Mouse (Mus musculus) T-helper 17 cell (primary cell): ENCODE data around the gene Fam206a.

ENCODE experiments used
- in situ Hi-C, 2 experiments: fragments of 300-600 bp; cut with MboI, MseI; formaldehyde crosslinking; loops; 1 replicate in 1 of 2; 2 replicates in 1 of 2; pipeline ENCODE4 v1.15.1; 2025; ENCODE audit warnings: high pct_unique_total_duplicates in 2 of 2

The Fam206a gene

DNA sequence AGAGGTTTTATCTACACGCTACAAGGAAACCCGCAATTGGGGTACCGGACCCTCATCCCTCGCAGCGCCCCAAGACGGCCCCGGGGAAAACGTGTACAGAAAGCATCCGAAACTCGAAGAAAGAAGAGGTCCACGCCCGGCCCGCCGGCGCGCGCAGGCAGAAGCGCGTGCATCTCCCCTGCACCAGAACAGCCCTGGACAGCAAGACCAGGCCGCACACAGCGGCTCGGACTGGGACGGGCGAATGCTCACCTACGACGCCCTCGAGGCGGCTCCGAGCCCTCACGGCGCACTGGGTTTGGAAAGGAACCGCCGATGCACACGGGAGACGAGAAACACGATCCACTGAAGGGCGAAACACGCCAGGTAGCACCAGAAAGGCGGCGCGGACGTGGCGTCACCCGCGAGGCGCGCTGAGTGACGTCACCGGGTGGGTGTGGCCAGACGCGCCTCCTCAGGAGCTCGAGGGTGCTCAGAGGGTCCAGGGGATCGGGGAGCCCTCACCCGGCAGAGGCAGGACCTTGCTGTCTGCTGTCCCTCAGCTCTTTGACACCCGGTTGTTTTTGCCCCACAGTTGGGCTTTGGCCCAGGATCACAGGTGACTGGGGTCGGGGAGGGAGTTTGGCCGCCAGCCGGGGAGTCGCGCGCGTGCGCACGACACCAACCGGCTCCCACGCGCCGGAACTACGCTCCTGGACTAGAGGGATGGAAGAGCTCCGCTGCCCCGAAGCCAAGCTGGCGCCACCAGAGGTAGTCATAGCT, at the start of gene Fam206a, which contains the start of gene Elp1:
TSS of gene Fam206a (plus strand) at position 439 of the 762 bp plus-strand sequence.
TSS of gene Elp1 (minus strand) at position 425 of the 762 bp plus-strand sequence.
- in situ Hi-C loops, result no loop called here

DNA sequence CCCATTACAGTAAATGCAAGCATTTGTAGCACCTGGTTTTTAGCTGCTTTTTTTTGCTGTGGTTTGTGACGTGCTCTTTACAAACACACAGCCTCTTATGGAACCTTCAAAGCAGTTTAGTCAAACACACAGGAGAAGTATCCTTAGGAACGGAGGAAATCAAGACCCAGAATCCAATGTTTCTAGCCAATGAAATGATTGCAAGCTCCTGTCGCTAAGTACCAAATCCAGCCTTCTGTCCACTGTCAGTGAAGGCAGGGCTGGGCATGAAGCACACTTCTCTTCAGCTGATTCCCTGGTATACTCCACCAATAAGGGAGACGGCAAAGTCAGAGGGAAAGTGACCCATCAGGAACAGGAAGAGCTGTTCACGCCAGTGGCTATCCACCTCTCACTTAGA, 46.1 kb upstream of the Fam206a start:
- in situ Hi-C loops, result no loop called here

DNA sequence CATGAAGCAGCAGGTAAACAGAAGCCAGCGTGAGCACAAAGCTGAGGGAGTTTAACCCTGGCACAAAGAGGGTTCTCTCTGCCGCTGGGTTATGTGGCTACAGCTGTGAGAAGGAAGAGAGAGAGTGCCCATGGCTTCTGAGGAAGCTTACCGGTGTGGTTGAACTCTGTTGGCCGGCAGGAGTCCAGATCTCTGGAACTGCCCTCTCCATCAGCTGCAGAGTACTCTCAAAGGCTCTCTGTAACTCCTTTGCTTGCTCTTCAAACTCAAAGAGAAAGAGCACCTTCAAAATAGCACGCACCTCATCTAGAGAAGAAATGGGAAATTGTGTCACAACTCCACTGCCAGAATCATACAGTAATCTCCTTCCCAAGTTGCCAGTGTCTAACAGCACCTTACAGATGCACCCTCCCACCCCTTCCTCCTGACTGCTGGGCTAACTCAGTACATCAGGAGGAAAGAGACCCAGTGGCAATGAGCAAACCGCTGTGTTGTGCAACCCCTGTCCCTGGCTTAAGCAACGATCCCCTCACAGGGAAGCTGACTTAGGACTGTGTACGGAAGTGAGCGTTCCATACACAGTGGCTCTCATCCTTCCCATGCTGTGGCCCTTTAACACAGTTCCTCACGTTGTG, 45.1 kb upstream of the Fam206a start:
- in situ Hi-C loops, result no loop called here

DNA sequence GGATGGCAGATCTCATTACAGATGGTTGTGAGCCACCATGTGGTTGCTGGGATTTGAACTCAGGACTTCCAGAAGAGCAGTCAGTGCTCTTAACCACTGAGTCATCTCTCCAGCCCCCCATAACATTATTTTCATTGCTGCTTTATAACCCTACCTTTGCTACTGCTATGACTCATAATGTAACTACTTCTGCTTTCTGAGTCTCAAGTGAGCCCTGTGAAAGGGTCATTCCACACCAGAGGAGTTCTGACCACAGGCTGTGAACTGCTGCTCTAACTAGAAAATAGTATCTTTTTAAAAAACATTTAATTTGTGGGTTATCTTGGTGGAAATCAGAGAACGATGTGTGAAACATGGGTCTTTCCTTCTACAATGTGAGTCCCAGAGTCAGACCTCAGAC, 44.5 kb upstream of the Fam206a start:
- in situ Hi-C loops, result no loop called here

DNA sequence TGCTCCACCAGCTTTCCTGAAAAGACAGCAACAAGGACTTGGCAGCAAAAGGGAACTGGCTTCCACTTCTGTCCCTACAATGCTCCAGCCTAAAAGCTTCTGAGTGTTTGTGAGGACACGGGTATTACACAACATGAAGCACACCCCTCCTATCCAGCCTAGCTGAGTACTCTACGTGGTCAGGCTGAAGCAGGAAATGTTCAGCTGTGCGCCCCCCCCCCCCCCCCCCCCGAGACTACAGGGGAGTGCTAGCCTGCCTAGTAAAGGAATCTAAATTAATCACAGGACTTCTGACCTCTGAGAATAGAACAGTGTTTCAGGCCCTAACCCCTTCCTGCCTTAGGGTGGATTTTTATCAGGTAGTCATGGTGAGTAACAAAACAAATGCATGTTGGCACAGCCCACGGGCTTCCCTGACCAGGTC, 34.3 kb upstream of the Fam206a start:
- in situ Hi-C loops, result no loop called here

DNA sequence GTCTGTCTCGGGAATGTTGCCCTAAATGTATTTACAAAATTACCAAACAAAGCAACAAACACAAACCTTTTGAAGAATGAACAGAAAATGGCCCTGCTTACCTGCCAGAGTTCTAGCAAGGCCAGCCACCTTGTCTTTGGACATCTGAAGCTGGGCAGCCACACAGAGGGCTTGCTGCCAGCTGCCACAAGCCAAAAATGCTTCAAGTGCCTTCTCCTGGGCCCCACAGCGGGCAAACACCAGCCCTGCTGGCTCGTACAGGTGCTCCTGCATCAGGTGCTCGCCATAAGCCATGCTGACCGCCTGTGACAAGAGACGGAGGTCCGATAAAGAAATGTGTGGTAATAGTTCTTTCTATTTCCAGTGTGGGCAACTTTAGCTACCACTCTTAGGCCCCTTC, 33.2 kb upstream of the Fam206a start:
- in situ Hi-C loops, result no loop called here

DNA sequence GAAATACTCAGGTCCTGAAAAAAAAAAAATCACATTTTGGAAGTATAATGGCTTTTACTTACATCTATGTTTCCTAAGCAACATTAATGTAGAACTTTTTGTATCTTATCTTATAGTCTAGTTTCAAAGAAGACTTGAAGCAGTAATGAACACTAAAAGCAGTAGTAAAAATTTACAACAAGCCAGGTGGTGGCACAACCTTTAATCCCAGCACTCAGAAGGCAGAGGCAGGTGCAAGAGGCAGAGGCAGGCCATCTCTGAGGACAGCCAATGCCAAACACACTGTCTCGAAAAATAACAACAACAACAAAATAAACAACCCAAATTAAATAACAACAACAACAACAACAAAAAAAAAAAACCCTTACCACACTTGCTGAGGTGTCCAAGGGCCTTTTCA, 31.1 kb upstream of the Fam206a start:
- in situ Hi-C loops, result no loop called here

DNA sequence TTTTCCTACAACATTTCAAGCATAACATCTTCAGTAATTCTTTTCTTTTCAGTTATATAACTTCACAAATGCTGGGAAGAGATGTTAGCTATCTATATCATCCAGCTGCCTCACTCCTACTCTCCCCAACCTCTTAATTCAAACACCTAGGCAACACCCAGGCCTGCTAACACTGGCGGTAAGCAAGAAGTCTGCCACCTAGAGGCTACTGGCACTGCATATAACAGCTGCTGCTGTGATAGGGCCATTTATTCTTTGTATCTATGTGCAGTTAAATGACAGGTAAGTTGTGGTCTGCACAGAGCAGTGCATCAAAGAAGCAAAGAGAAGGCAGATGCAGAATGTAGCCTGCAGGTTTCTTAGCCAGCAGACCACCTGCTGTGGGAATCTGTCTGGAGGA, 10.8 kb upstream of the Fam206a start:
- in situ Hi-C loops, result loop anchor here in 1 of 2 experiments (10.0 kb wide), 1 partner anchor 1427 kb away; no protein-coding TSS in a partner anchor

DNA sequence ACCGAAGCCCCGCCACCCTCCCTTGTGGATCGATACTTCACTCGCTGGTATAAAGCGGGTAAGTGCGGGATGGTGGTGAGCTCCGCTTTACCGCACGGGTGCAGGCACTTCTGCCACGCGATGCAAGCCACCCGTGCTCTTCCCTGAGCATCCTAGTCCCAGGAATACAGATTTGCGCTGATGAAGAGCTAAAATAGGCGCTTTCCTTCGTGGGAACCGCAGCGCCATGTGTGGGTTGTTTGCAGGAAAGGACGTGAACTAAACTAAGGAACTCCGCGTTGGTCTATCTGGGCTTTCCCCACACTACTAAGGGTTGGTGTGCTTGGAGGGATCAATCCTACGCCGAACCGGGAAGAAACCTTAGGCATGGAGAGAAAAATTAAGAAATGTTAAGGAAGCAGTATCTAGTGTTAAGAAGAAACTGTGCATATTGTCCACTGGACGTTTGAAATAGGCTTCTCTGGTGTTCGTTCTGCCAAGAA, 565 bp downstream of the Fam206a start:
- in situ Hi-C loops, result no loop called here

DNA sequence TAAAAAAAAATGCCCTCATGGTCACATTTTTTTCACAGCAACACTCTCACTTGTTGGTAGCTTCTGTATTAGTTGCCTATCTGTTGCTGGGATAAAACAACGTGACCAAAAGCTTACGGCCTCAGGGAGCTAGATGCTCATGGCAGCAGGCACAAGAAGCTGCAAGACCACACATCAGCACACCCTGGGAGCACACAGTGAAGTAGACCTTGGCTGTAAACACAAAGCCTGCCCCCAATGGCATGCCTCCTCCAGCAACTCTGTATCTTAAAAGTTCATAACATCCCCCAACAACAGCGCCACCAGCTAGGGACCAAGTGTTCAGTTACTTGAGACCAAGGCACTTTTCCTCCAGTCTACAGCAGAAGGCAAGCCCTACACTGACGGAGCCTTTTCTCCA, 6.9 kb downstream of the Fam206a start:
- in situ Hi-C loops, result no loop called here

DNA sequence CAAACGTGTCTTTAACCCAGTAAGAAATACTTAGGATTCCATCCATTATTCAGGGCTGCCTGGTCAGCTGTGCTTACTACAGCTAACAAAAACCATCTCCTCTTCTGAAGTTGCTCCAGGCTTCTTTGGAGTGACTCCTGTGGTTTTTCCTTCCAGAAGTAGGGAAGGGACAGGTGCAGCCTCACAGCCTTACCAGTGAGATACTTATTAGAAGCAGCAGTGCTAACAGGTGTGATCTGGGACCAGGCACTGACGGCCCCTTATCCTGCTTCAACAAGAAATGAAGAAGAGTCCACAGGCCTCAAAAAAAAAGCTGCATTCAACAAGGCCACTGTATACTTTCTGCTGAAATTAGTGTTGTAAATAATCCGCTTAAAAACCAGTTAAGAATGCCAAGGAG, 9.5 kb downstream of the Fam206a start:
- in situ Hi-C loops, result no loop called here

DNA sequence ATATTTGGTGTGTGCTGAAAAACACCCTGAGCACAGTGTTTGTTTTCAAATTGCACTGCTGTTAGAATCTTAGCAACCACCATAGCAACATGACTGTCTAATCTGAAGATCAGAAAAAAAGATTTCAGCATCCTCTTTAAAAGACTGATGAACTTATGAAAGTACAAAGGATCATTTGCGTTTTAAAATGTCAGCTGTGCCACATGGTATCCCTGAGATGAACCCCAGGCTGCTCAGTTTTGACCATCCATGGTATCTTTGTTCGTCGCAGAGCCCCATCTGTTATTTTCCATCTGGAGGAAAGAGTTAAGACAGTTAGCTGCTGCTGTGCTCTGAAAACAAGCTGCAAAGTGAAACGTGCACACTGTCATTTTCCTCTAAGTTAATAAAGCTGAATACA, 10.0 kb downstream of the Fam206a start:
- in situ Hi-C loops, result no loop called here

DNA sequence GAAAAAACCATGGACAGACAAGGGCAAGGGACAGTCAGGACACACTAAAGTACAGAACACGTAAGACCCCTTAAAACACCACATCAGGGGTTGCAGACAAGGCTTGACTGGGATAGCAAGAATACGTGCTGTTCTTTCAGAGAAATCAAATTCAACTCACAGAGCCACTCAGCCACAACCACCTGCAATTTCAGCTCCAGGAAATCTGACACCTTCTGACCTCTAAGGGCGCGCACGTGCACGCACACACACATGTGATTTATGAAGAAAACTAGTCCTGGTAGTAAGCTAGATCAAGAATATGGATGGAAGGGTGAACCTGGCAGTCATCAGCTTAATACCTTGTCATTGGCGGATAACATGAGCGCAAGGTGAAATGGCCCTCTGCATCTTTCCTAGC, 13.0 kb downstream of the Fam206a start:
- in situ Hi-C loops, result no loop called here

DNA sequence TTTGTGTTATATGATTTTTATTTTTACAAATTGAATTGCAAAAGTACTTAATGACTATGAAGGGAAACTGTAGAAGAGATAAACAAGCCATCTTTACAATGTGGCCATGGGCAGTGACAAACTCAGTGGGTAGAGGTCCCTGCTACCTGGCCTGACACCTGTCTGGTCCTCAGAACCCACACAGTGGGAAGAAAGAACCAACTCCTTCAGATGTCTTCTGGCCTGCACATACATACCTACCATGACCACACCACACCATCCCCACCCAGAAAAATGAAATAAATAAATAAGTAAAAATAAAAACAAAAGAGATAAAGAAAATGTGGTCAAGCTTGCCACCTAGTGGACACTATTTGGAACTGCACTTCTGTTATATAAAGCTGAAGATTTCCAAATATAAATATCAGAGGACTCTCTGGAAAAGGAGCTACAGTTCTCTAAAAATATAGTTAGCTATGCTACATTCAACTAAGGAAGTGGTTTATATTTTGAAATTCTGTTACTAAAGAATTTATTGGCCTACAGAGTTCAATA, 17.9 kb downstream of the Fam206a start:
- in situ Hi-C loops, result loop anchor here in 1 of 2 experiments (10.0 kb wide), 1 partner anchor 965 kb away; no protein-coding TSS in a partner anchor

DNA sequence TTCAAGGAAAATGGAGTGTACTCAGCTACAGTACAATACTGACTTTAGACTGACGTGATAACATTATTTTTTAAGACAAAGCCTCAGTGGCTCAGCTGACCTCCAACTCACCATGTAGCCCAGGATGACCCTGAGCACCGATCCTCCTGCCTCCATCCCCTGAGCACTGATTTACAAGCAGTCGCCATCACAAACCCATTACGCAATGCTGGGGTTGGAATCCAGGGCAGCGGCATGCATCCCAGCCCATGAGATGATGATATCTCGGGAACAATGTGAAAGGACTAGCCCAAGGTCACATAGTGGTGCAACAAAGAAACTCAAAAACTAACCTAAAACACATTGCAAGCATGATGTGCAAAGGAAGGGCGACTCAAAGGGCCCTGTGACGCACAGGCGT, 22.1 kb downstream of the Fam206a start:
- in situ Hi-C loops, result loop anchor here in 1 of 2 experiments (10.0 kb wide), 1 partner anchor 969 kb away; no protein-coding TSS in a partner anchor

DNA sequence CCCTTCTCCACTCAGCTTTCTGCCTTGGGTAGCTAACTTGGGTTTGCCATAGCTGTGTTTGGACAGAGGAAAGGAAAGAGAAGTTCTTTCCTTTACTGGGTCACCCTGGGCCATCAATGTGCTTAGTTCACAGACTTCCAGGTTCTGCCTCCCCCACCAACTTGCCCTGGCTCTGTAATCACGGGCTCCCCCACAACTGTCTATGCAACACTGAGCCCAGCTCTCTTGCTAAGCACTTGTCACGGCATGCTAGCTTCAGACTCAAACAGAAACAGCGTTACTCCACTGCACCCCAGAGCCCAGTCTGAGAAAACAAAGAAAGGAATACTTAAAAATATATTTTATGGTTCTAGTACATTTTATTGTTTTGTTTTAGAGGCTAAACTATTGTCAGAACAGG, 26.8 kb downstream of the Fam206a start:
- in situ Hi-C loops, result loop anchor here in 1 of 2 experiments (10.0 kb wide), 1 partner anchor 974 kb away; no protein-coding TSS in a partner anchor

DNA sequence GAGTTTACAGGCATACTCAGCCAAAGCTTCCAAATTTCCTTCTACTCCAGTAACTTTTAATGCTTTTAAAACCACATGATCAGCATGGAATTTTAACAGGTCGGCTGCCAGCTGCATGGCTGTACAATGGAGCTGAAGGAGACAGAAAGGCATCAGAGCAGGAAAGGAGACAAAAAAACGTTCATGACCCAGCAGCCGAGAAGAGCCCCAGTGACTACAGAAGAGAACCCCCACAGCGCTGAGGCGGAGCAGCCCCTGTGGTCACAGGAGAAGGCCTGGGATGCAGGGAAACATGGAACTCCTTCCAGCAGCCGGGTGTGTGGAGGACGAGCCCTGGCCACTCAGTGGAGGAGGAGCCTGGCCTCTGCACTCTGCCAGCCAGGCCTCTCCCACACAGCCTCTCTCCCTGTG, 27.4 kb downstream of the Fam206a start:
- in situ Hi-C loops, result loop anchor here in 1 of 2 experiments (10.0 kb wide), 1 partner anchor 975 kb away; no protein-coding TSS in a partner anchor

DNA sequence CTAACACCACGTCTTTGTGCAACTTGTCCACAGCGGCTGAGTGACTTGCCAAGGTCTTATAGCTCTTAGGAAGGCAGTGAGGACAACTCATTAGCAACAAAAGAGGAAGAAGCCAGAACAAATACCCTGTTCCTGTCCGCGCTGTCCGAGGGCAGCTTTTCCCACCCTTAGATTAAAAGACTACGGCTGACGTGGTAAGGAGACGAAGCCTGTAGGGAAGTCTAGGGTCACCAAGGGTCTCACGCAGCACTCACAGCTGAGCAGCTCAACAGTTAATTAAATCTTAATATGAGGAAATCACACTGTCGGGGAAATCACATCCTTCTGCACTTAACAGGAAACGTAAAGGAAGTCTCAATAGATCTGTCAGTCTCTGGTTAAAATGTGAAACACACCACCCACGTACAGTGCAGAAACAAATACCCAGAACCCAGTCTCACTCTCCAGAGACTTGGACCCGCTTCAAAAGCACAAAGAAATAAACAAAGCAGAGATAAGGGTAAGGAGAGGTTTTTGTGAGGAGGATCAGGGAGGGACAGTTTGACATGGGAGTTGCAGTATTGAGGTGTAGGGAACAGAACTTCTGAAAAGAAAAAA, 29.0 kb downstream of the Fam206a start:
- in situ Hi-C loops, result no loop called here

DNA sequence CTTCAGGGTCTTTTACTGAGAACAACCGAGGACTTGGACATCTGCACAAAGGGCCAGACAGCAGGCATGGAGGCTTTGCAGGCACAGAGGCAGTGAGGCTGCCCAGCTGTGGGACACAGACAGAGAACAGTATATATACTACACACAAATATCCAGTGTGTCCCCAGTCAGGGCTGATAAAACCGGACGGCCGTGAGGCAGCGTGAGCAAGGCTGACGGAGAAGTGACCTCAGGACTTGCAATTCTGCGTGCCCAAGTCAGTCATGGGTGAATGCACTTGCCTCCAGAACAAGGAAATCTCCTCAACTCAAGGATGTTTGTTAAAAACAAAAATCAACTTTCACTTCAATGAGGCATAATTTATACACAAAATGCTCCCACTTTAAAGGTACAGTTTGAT, 29.9 kb downstream of the Fam206a start:
- in situ Hi-C loops, result no loop called here

DNA sequence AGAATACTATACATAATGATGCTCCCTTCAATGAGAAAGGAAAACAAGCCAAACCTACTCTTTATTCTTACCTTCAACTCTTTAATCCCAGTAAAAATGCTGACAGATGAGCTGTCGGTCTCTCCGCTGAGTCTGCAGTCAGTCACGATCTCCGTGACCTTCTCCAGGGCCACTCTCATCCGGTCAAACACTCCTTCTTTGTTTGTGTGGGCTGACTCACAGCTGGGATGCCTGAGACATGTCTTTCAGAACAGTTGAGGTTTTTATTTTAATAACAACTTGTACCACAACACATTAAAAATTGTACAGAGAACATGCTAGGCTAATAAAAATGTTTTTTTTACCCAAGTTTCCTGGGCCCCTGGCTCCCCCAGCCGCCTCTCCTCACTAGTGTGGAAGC, 35.5 kb downstream of the Fam206a start:
- in situ Hi-C loops, result no loop called here

DNA sequence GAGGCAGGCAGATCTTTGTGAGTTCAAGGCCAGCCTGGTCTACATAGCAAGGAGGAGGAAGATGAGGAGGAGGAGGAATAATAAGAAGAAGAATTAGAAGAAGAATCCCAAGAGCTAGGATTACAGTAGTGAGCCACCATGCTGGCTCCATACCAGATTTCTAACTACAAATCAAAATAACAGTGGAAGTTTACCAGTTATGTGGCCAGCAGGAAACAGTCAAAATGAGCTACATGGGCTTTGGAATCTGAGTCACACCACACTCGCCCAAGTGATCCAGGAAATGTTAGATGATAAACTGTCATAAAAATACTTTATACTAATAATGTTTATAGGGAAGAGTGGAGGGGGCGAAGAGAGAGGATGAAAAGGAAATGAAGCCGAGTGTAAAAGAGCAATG, 38.2 kb downstream of the Fam206a start:
- in situ Hi-C loops, result no loop called here

DNA sequence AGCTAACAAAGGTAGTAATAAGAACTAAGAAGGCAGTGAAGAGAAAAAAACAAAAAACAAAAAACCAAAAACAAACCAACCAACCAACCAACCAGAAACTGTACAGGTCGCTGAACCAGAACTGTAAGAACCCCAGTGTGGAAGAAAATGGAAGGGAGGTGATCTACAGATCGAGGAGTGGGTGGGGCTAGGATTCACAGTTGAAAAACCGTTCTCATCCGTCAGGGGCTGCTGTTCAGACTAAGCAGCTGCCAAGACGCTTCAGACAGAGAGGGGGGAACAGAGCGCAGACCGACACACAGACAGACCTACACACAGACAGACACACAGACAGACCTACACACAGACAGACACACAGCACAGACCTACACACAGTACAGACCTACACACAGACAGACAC, 40.4 kb downstream of the Fam206a start:
- in situ Hi-C loops, result no loop called here
